Mouse (Mus musculus) retina, postnatal 7 days (tissue): ENCODE measurements around the gene Snx11.
"Not testable (repeated sequence)": the region's sequence is repeated elsewhere in the genome, so short reads cannot be mapped to it uniquely, and the experiment has no call there.

Experiments
- DNase-seq: peaks from one replicate; pipeline ENCODE4 v3.0.0-alpha.2; 2012; ENCODE audit warnings: low read depth, low spot score

The Snx11 gene

GRCm38 (mm10) chr11:96796081-96796480, 18.7 kb upstream of the Snx11 start:
- DNase-seq, result no peak

GRCm38 (mm10) chr11:96795491-96795890, 18.1 kb upstream of the Snx11 start:
- no peak for DNase-seq

- no peak for DNase-seq
These were observed 13.3 kb upstream of the Snx11 start for GRCm38 (mm10) chr11:96790681-96791080.

- DNase-seq, result no peak
These were observed 12.6 kb upstream of the Snx11 start for GRCm38 (mm10) chr11:96789990-96790389.

GRCm38 (mm10) chr11:96788871-96789795, 11.8 kb upstream of the Snx11 start, which contains the start of gene Cbx1:
Gene Cbx1, plus strand, starts transcription at chr11:96789127.
- peak; percentile 81 for DNase-seq

- DNase-seq, result no peak
These were observed 9.5 kb upstream of the Snx11 start for GRCm38 (mm10) chr11:96786731-96787450.

GRCm38 (mm10) chr11:96784847-96785246, 7.5 kb upstream of the Snx11 start:
- DNase-seq, result peak; percentile 59

GRCm38 (mm10) chr11:96781425-96781824, 4.1 kb upstream of the Snx11 start:
- no peak for DNase-seq

- DNase-seq, result no peak
These were observed 2.9 kb upstream of the Snx11 start for GRCm38 (mm10) chr11:96780306-96780705.

- DNase-seq, result not testable (repeated sequence)
These were observed 785 bp upstream of the Snx11 start for GRCm38 (mm10) chr11:96778061-96778627.

- no peak for DNase-seq
These were observed 1.3 kb downstream of the Snx11 start for GRCm38 (mm10) chr11:96776068-96776467.

GRCm38 (mm10) chr11:96775665-96776064, 1.7 kb downstream of the Snx11 start:
- no peak for DNase-seq

GRCm38 (mm10) chr11:96775063-96775462, 2.3 kb downstream of the Snx11 start:
- DNase-seq, result no peak

- DNase-seq, result no peak
These were observed 2.8 kb downstream of the Snx11 start for GRCm38 (mm10) chr11:96774536-96774935.

- DNase-seq, result no peak
These were observed 4.9 kb downstream of the Snx11 start for GRCm38 (mm10) chr11:96772413-96772812.

GRCm38 (mm10) chr11:96771274-96771975, 5.9 kb downstream of the Snx11 start:
- DNase-seq, result no peak

- DNase-seq, result no peak
These were observed 9.1 kb downstream of the Snx11 start for GRCm38 (mm10) chr11:96768240-96768639.

- DNase-seq, result no peak
These were observed 10.3 kb downstream of the Snx11 start for GRCm38 (mm10) chr11:96767096-96767495.

- no peak for DNase-seq
These were observed 10.8 kb downstream of the Snx11 start for GRCm38 (mm10) chr11:96766555-96766954.

- DNase-seq, result no peak
These were observed 11.7 kb downstream of the Snx11 start for GRCm38 (mm10) chr11:96765645-96766044.

- no peak for DNase-seq
These were observed 12.6 kb downstream of the Snx11 start for GRCm38 (mm10) chr11:96764511-96765350.
